Mouse (Mus musculus): ENCODE results near the gene Evl. TPM values are rescaled to one million over a fixed set of nuclear protein-coding genes. Genes with fewer than 3 reads are reported as not detected.
"Not testable (repeated sequence)": the region's sequence is repeated elsewhere in the genome, so short reads cannot be mapped to it uniquely, and the experiment has no call there.

The Evl gene
- polyA plus RNA-seq (2012; rRNA removed): 51.2 and 65.6 TPM in 2 replicates

GRCm38 (mm10) chr12:108554120-108554841, at the start of gene Evl:
Evl (plus strand) TSS chr12:108554720.
- peaks cover 7% of the 10 kb centered on the region; the same call in 1 of the 2 replicates for H3K4me1 ChIP-seq (ENCODE audit: control insufficient read depth, insufficient read depth, low read length)
- DNase-seq: peak; percentile 68
- peak within 1 kb of the TSS; percentile 75 for H3K4me3 ChIP-seq (replicated peaks; ENCODE audit: extremely low read depth, low read depth, low read length)
- TF ChIP-seq CTCF (IDR thresholded peaks at IDR 0.05; ENCODE audit: insufficient read depth, low read length): no peak
- TF ChIP-seq POLR2A (IDR thresholded peaks at IDR 0.05; ENCODE audit: borderline replicate concordance, extremely low read depth, low read depth, low read length): 0 out of 2 replicates have a peak, but pooled peaks have one; percentile 13
- 4% methylated on average over 47 of the region's 50 CpGs for WGBS

GRCm38 (mm10) chr12:108505846-108506245, 48.7 kb upstream of the Evl start:
- Histone ChIP-seq H3K4me1 (ENCODE audit: control insufficient read depth, insufficient read depth, low read length) (no peaks in the 10 kb centered on the region), H3K4me3 (replicated peaks; ENCODE audit: extremely low read depth, low read depth, low read length) (no peak overlapping the region)
- no peak for DNase-seq
- TF ChIP-seq POLR2A (IDR thresholded peaks at IDR 0.05; ENCODE audit: borderline replicate concordance, extremely low read depth, low read depth, low read length) (no peak), CTCF (IDR thresholded peaks at IDR 0.05; ENCODE audit: insufficient read depth, low read length) (no peak)
- 76% methylated on average over 2 of the region's 2 CpGs for WGBS

GRCm38 (mm10) chr12:108507046-108507445, 47.5 kb upstream of the Evl start:
- DNase-seq; H3K4me1 ChIP-seq (ENCODE audit: control insufficient read depth, insufficient read depth, low read length): not testable (repeated sequence)
- WGBS: 75% methylated on average over 3 of the region's 3 CpGs

GRCm38 (mm10) chr12:108510571-108510970, 43.9 kb upstream of the Evl start:
- Histone ChIP-seq H3K4me3 (replicated peaks; ENCODE audit: extremely low read depth, low read depth, low read length) (no peak overlapping the region), H3K4me1 (ENCODE audit: control insufficient read depth, insufficient read depth, low read length) (no peaks in the 10 kb centered on the region)
- TF ChIP-seq POLR2A (IDR thresholded peaks at IDR 0.05; ENCODE audit: borderline replicate concordance, extremely low read depth, low read depth, low read length) (no peak), CTCF (IDR thresholded peaks at IDR 0.05; ENCODE audit: insufficient read depth, low read length) (no peak)
- 47% methylated on average over 7 of the region's 7 CpGs for whole genome bisulfite sequencing
- DNase-seq: no peak

More at GRCm38 (mm10) chr12:108507046-108507445, 47.5 kb upstream of the Evl start:
- H3K4me3 ChIP-seq (replicated peaks; ENCODE audit: extremely low read depth, low read depth, low read length): not testable (repeated sequence)

GRCm38 (mm10) chr12:108511009-108511408, 43.5 kb upstream of the Evl start:
- under 1% methylated on average over 3 of the region's 3 CpGs for WGBS
- DNase-seq: no peak
- Histone ChIP-seq H3K4me1 (ENCODE audit: control insufficient read depth, insufficient read depth, low read length) (no peaks in the 10 kb centered on the region), H3K4me3 (replicated peaks; ENCODE audit: extremely low read depth, low read depth, low read length) (no peak overlapping the region)
- peak; percentile 41; the same call in 1 of the 2 replicates for TF ChIP-seq CTCF (IDR thresholded peaks at IDR 0.05; ENCODE audit: insufficient read depth, low read length)
- no peak for TF ChIP-seq POLR2A (IDR thresholded peaks at IDR 0.05; ENCODE audit: borderline replicate concordance, extremely low read depth, low read depth, low read length)

GRCm38 (mm10) chr12:108515464-108515863, 39.1 kb upstream of the Evl start:
- Histone ChIP-seq H3K4me1 (ENCODE audit: control insufficient read depth, insufficient read depth, low read length) (no peaks in the 10 kb centered on the region), H3K4me3 (replicated peaks; ENCODE audit: extremely low read depth, low read depth, low read length) (no peak overlapping the region)
- TF ChIP-seq CTCF (IDR thresholded peaks at IDR 0.05; ENCODE audit: insufficient read depth, low read length): no peak
- TF ChIP-seq POLR2A (IDR thresholded peaks at IDR 0.05; ENCODE audit: borderline replicate concordance, extremely low read depth, low read depth, low read length): no peak
- WGBS: 94% methylated on average over 12 of the region's 12 CpGs
- no peak for DNase-seq

GRCm38 (mm10) chr12:108519374-108519773, 35.1 kb upstream of the Evl start:
- H3K4me1 ChIP-seq (ENCODE audit: control insufficient read depth, insufficient read depth, low read length): no peaks in the 10 kb centered on the region
- WGBS: 58% methylated on average over 8 of the region's 8 CpGs
- no peak for TF ChIP-seq CTCF (IDR thresholded peaks at IDR 0.05; ENCODE audit: insufficient read depth, low read length)
- no peak for TF ChIP-seq POLR2A (IDR thresholded peaks at IDR 0.05; ENCODE audit: borderline replicate concordance, extremely low read depth, low read depth, low read length)
- no peak overlapping the region for H3K4me3 ChIP-seq (replicated peaks; ENCODE audit: extremely low read depth, low read depth, low read length)
- DNase-seq: no peak

- TF ChIP-seq CTCF (IDR thresholded peaks at IDR 0.05; ENCODE audit: insufficient read depth, low read length) (peak; percentile 76), POLR2A (IDR thresholded peaks at IDR 0.05; ENCODE audit: borderline replicate concordance, extremely low read depth, low read depth, low read length) (no peak)
- peak; percentile 31 for DNase-seq
Observed at GRCm38 (mm10) chr12:108529214-108529613, 25.3 kb upstream of the Evl start.

GRCm38 (mm10) chr12:108534484-108534883, 20.0 kb upstream of the Evl start:
- WGBS: 61% methylated on average over 11 of the region's 11 CpGs
- no peak for TF ChIP-seq CTCF (IDR thresholded peaks at IDR 0.05; ENCODE audit: insufficient read depth, low read length)
- TF ChIP-seq POLR2A (IDR thresholded peaks at IDR 0.05; ENCODE audit: borderline replicate concordance, extremely low read depth, low read depth, low read length): no peak
- DNase-seq: no peak
- Histone ChIP-seq H3K4me1 (ENCODE audit: control insufficient read depth, insufficient read depth, low read length) (no peaks in the 10 kb centered on the region), H3K4me3 (replicated peaks; ENCODE audit: extremely low read depth, low read depth, low read length) (no peak overlapping the region)

More at GRCm38 (mm10) chr12:108529214-108529613, 25.3 kb upstream of the Evl start:
- WGBS: 46% methylated on average over 8 of the region's 8 CpGs
- Histone ChIP-seq H3K4me3 (replicated peaks; ENCODE audit: extremely low read depth, low read depth, low read length) (no peak overlapping the region), H3K4me1 (ENCODE audit: control insufficient read depth, insufficient read depth, low read length) (no peaks in the 10 kb centered on the region)

GRCm38 (mm10) chr12:108536461-108536860, 18.1 kb upstream of the Evl start:
- no peak overlapping the region for H3K4me3 ChIP-seq (replicated peaks; ENCODE audit: extremely low read depth, low read depth, low read length)
- TF ChIP-seq POLR2A (IDR thresholded peaks at IDR 0.05; ENCODE audit: borderline replicate concordance, extremely low read depth, low read depth, low read length) (no peak), CTCF (IDR thresholded peaks at IDR 0.05; ENCODE audit: insufficient read depth, low read length) (peak; percentile 40)
- DNase-seq: no peak
- H3K4me1 ChIP-seq (ENCODE audit: control insufficient read depth, insufficient read depth, low read length): no peaks in the 10 kb centered on the region
- 68% methylated on average over 10 of the region's 10 CpGs for WGBS

Data from lung, adult 2 months (tissue).